Mouse (Mus musculus): ENCODE results near the gene Prdx6b. TPM values are rescaled to one million over a fixed set of nuclear protein-coding genes. Genes with fewer than 3 reads are reported as not detected.

The Prdx6b gene
- not detected for polyA plus RNA-seq (2012; fragmentation: generic; extraction: Trizol)

- H3K4me3 ChIP-seq, result no peak within 1 kb of the TSS
- TF ChIP-seq TCF3 (IDR thresholded peaks at IDR 0.05; ENCODE audit: insufficient read length, low read depth) (no peak), POLR2AphosphoS2 (IDR thresholded peaks at IDR 0.05; ENCODE audit: insufficient read length, low read depth) (no peak)
- no peaks in the 10 kb centered on the region for H3K36me3 ChIP-seq (ENCODE audit: control insufficient read depth, insufficient read depth)
- no peaks in the 10 kb centered on the region for H3K79me2 ChIP-seq (ENCODE audit: control insufficient read depth, insufficient read depth)
- H3K27me3 ChIP-seq (ENCODE audit: control insufficient read depth, insufficient read depth, insufficient read length), result no peaks in the 10 kb centered on the region
- H3ac ChIP-seq (ENCODE audit: control insufficient read depth, insufficient read length), result no peak within 1 kb of the TSS
- H3K4me2 ChIP-seq (ENCODE audit: low read depth), result no peak within 1 kb of the TSS
These were observed at the start of gene Prdx6b for GRCm38 (mm10) chr2:80292172-80292571. Gene Prdx6b (plus strand): TSS chr2:80292472.

DNA sequence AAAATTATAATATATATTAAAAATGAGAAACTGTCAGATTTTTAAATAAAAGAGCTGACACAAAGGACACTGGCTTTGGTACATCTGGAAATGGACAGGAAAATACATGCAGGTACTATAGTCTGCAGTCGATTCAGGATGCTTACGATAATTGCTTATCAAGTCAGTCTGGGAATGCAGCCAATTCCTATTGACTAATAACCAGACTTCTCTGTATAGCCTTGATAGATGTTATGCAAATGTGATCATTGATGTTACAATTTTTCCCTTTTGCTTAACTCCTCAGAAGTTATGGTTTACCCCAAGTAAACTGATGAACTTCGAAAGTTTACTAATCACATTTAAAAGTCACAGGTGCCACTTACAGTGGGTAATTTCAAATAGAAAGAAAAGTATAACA, 44.8 kb upstream of the Prdx6b start:
- TF ChIP-seq POLR2A (IDR thresholded peaks at IDR 0.05; ENCODE audit: insufficient read length, low read depth), result no peak
- no peak for TF ChIP-seq MAX (IDR thresholded peaks at IDR 0.05; ENCODE audit: low read depth)
- no peak for TF ChIP-seq SRF (IDR thresholded peaks at IDR 0.05; ENCODE audit: control insufficient read depth, insufficient read length, low read depth)
- TF ChIP-seq TCF12 (IDR thresholded peaks at IDR 0.05; ENCODE audit: insufficient read depth, poor library complexity, severe bottlenecking), result no peak
- TF ChIP-seq CEBPB (IDR thresholded peaks at IDR 0.05; ENCODE audit: insufficient read depth, poor library complexity, severe bottlenecking), result no peak
- TF ChIP-seq E2F4 (IDR thresholded peaks at IDR 0.05; ENCODE audit: insufficient read depth), result no peak
- TF ChIP-seq POLR2AphosphoS2 (IDR thresholded peaks at IDR 0.05; ENCODE audit: insufficient read length, low read depth), result no peak
- TF ChIP-seq USF1 (IDR thresholded peaks at IDR 0.05; ENCODE audit: low read depth), result no peak
- TF ChIP-seq MYOG (IDR thresholded peaks at IDR 0.05; ENCODE audit: control insufficient read depth in 1 of 3, insufficient read depth in 1 of 3, insufficient read length in 2 of 3, low read depth in 2 of 3), result no peak
- no peak for TF ChIP-seq TCF3 (IDR thresholded peaks at IDR 0.05; ENCODE audit: insufficient read length, low read depth)
- no peak for TF ChIP-seq MYOD1 (IDR thresholded peaks at IDR 0.05; ENCODE audit: control insufficient read depth in 1 of 3, insufficient read length in 2 of 3, low read depth in 2 of 3)
- TF ChIP-seq REST (IDR thresholded peaks at IDR 0.05; ENCODE audit: insufficient read depth, insufficient read length), result no peak
- H3K36me3 ChIP-seq (ENCODE audit: control insufficient read depth, insufficient read depth), result no peaks in the 10 kb centered on the region
- no peak overlapping the region for H3ac ChIP-seq (ENCODE audit: control insufficient read depth, insufficient read length)
- no peak overlapping the region for H3K4me2 ChIP-seq (ENCODE audit: low read depth)
- no peaks in the 10 kb centered on the region for H3K79me2 ChIP-seq (ENCODE audit: control insufficient read depth, insufficient read depth)
- no peak overlapping the region for H3K4me3 ChIP-seq
- H3K27me3 ChIP-seq (ENCODE audit: control insufficient read depth, insufficient read depth, insufficient read length), result no peaks in the 10 kb centered on the region

GRCm38 (mm10) chr2:80247868-80248267, 44.4 kb upstream of the Prdx6b start:
- H3K79me2 ChIP-seq (ENCODE audit: control insufficient read depth, insufficient read depth), result no peaks in the 10 kb centered on the region
- H3K27me3 ChIP-seq (ENCODE audit: control insufficient read depth, insufficient read depth, insufficient read length), result no peaks in the 10 kb centered on the region
- no peak overlapping the region for H3ac ChIP-seq (ENCODE audit: control insufficient read depth, insufficient read length)
- no peak overlapping the region for H3K4me2 ChIP-seq (ENCODE audit: low read depth)
- H3K4me3 ChIP-seq, result no peak overlapping the region
- TF ChIP-seq POLR2AphosphoS2 (IDR thresholded peaks at IDR 0.05; ENCODE audit: insufficient read length, low read depth) (no peak), MYOG (IDR thresholded peaks at IDR 0.05; ENCODE audit: control insufficient read depth in 1 of 3, insufficient read depth in 1 of 3, insufficient read length in 2 of 3, low read depth in 2 of 3) (no peak), REST (IDR thresholded peaks at IDR 0.05; ENCODE audit: insufficient read depth, insufficient read length) (no peak), CEBPB (IDR thresholded peaks at IDR 0.05; ENCODE audit: insufficient read depth, poor library complexity, severe bottlenecking) (no peak), TCF3 (IDR thresholded peaks at IDR 0.05; ENCODE audit: insufficient read length, low read depth) (no peak), SRF (IDR thresholded peaks at IDR 0.05; ENCODE audit: control insufficient read depth, insufficient read length, low read depth) (no peak), USF1 (IDR thresholded peaks at IDR 0.05; ENCODE audit: low read depth) (no peak), MAX (IDR thresholded peaks at IDR 0.05; ENCODE audit: low read depth) (no peak), MYOD1 (IDR thresholded peaks at IDR 0.05; ENCODE audit: control insufficient read depth in 1 of 3, insufficient read length in 2 of 3, low read depth in 2 of 3) (no peak), POLR2A (IDR thresholded peaks at IDR 0.05; ENCODE audit: insufficient read length, low read depth) (no peak), TCF12 (IDR thresholded peaks at IDR 0.05; ENCODE audit: insufficient read depth, poor library complexity, severe bottlenecking) (no peak), E2F4 (IDR thresholded peaks at IDR 0.05; ENCODE audit: insufficient read depth) (no peak)
- H3K36me3 ChIP-seq (ENCODE audit: control insufficient read depth, insufficient read depth), result no peaks in the 10 kb centered on the region

- H3K27me3 ChIP-seq (ENCODE audit: control insufficient read depth, insufficient read depth, insufficient read length), result no peaks in the 10 kb centered on the region
- H3K36me3 ChIP-seq (ENCODE audit: control insufficient read depth, insufficient read depth), result no peaks in the 10 kb centered on the region
- no peaks in the 10 kb centered on the region for H3K79me2 ChIP-seq (ENCODE audit: control insufficient read depth, insufficient read depth)
- TF ChIP-seq TCF3 (IDR thresholded peaks at IDR 0.05; ENCODE audit: insufficient read length, low read depth), result no peak
- H3K4me3 ChIP-seq, result no peak overlapping the region
- no peak overlapping the region for H3ac ChIP-seq (ENCODE audit: control insufficient read depth, insufficient read length)
- no peak overlapping the region for H3K4me2 ChIP-seq (ENCODE audit: low read depth)
These were observed 32.2 kb upstream of the Prdx6b start for GRCm38 (mm10) chr2:80259888-80260672.

GRCm38 (mm10) chr2:80266894-80267293, 25.4 kb upstream of the Prdx6b start:
- TF ChIP-seq POLR2AphosphoS2 (IDR thresholded peaks at IDR 0.05; ENCODE audit: insufficient read length, low read depth), result no peak
- no peak for TF ChIP-seq MAX (IDR thresholded peaks at IDR 0.05; ENCODE audit: low read depth)
- TF ChIP-seq CEBPB (IDR thresholded peaks at IDR 0.05; ENCODE audit: insufficient read depth, poor library complexity, severe bottlenecking), result 0 out of 2 replicates have a peak, but pooled peaks have one; percentile 1
- TF ChIP-seq TCF3 (IDR thresholded peaks at IDR 0.05; ENCODE audit: insufficient read length, low read depth), result no peak
- TF ChIP-seq POLR2A (IDR thresholded peaks at IDR 0.05; ENCODE audit: insufficient read length, low read depth), result no peak
- TF ChIP-seq E2F4 (IDR thresholded peaks at IDR 0.05; ENCODE audit: insufficient read depth), result no peak
- no peak for TF ChIP-seq TCF12 (IDR thresholded peaks at IDR 0.05; ENCODE audit: insufficient read depth, poor library complexity, severe bottlenecking)
- Histone ChIP-seq H3K79me2 (ENCODE audit: control insufficient read depth, insufficient read depth) (no peaks in the 10 kb centered on the region), H3K4me3 (no peak overlapping the region), H3ac (ENCODE audit: control insufficient read depth, insufficient read length) (no peak overlapping the region), H3K27me3 (ENCODE audit: control insufficient read depth, insufficient read depth, insufficient read length) (no peaks in the 10 kb centered on the region), H3K4me2 (ENCODE audit: low read depth) (no peak overlapping the region), H3K36me3 (ENCODE audit: control insufficient read depth, insufficient read depth) (no peaks in the 10 kb centered on the region)
